Mouse (Mus musculus): ENCODE measurements around the gene Rasgef1a. TPM values are rescaled to one million over a fixed set of nuclear protein-coding genes. Genes with fewer than 3 reads are reported as not detected.

Rasgef1a gene
- polyA plus RNA-seq, 1 experiment from 2014 or later, result 1.5 TPM

DNA sequence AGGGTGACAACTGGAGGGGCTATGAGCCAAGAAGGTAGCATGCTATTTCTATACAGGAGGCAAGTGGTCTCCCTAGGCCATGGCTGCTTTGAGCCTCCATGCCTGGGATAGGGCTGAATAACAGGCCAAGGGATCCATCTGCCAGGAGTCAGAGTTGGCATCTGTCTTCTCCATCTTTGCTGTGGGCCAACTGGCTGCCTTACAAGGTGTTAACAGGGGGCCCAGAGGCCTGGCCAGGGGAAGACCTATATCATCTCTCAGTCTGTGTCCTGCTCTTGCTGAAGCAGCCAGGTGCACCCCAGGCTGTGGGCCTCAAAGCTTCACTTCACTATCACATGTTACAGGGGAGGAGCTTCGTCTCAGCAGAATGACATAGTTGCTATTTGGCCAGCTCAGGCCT lies 60.9 kb downstream of the Rasgef1a start:
- H3K9ac ChIP-seq (ENCODE audit: low read length), result no peak overlapping the region
- peaks cover 8% of the 10 kb centered on the region; the same call in 1 of the 2 replicates for H3K4me1 ChIP-seq (ENCODE audit: control insufficient read depth, insufficient read depth, low read length)
- H3K27me3 ChIP-seq (replicated peaks; ENCODE audit: control insufficient read depth, insufficient read depth, low read length), result peaks cover 7% of the 10 kb centered on the region; the same call in 1 of the 2 replicates
- H3K9me3 ChIP-seq (replicated peaks; ENCODE audit: control insufficient read depth, low read length), result no peaks in the 10 kb centered on the region
- 74% methylated on average over 1 of the region's 1 CpGs for WGBS
- DNase-seq (ENCODE audit: low spot score) (no peak), ATAC-seq (no peak)
- H3K4me3 ChIP-seq (ENCODE audit: low read depth, low read length), result no peak overlapping the region
- no peak overlapping the region for H3K27ac ChIP-seq (ENCODE audit: low read depth, low read length)
- H3K36me3 ChIP-seq (ENCODE audit: control insufficient read depth, insufficient read depth, low read length), result no peaks in the 10 kb centered on the region
- H3K4me2 ChIP-seq (ENCODE audit: low read length), result no peak overlapping the region

DNA sequence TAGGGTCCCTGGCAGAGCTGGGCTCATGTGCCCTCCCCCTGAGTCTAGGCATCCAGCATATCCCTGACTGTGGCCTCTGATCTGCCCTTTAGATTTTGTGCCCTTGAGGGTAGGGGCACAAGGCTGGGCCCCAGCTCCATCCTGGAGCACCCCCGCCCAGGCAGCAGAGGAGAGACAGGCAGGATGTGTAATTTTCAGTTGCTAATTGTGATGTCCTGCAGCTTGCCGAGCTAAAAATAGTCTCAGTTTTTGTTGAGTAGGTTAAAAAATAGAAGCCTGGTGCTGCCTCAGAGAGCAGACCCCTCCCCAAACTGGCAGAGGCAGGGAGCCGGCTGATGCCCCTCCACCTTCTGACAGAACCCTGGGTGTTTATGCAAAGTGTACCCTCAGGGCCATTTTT lies 62.9 kb downstream of the Rasgef1a start:
- Histone ChIP-seq H3K4me3 (ENCODE audit: low read depth, low read length) (no peak overlapping the region), H3K4me1 (ENCODE audit: control insufficient read depth, insufficient read depth, low read length) (peaks cover 8% of the 10 kb centered on the region; the same call in 1 of the 2 replicates), H3K9me3 (replicated peaks; ENCODE audit: control insufficient read depth, low read length) (no peaks in the 10 kb centered on the region), H3K36me3 (ENCODE audit: control insufficient read depth, insufficient read depth, low read length) (no peaks in the 10 kb centered on the region), H3K27ac (ENCODE audit: low read depth, low read length) (peak overlapping the region; percentile 34; the same call in 1 of the 2 replicates), H3K4me2 (ENCODE audit: low read length) (no peak overlapping the region), H3K27me3 (replicated peaks; ENCODE audit: control insufficient read depth, insufficient read depth, low read length) (no peaks in the 10 kb centered on the region), H3K9ac (ENCODE audit: low read length) (no peak overlapping the region)
- no peak for DNase-seq (ENCODE audit: low spot score)
- no peak for ATAC-seq
- WGBS, result 38% methylated on average over 3 of the region's 3 CpGs

DNA sequence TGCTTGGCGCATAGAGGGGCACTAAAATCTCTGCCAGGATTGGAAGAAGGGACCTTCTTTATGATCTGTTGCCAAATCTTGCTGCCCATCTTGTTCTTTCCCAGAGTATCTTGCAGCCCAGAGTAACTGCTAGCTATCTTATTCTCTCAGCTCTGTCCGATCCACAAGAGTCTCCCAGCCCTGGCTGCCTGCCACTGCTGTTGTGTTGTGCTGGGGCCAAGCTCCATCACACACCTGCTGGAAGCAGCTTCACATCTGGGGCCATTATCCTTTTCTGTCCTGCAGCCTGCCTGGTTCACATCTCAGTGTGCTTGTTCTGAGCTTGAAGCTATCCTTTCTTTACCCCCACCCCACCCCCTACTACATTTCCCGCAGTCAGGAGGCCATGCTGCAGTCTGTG lies 65.0 kb downstream of the Rasgef1a start:
- no peak overlapping the region for H3K4me3 ChIP-seq (ENCODE audit: low read depth, low read length)
- WGBS, result 69% methylated on average over 3 of the region's 3 CpGs
- DNase-seq (ENCODE audit: low spot score), result no peak
- no peak overlapping the region for H3K4me2 ChIP-seq (ENCODE audit: low read length)
- peaks cover under 1% of the 10 kb centered on the region; the same call in 1 of the 2 replicates for H3K4me1 ChIP-seq (ENCODE audit: control insufficient read depth, insufficient read depth, low read length)
- no peaks in the 10 kb centered on the region for H3K36me3 ChIP-seq (ENCODE audit: control insufficient read depth, insufficient read depth, low read length)
- no peak for ATAC-seq
- H3K9me3 ChIP-seq (replicated peaks; ENCODE audit: control insufficient read depth, low read length), result no peaks in the 10 kb centered on the region
- no peak overlapping the region for H3K9ac ChIP-seq (ENCODE audit: low read length)
- H3K27ac ChIP-seq (ENCODE audit: low read depth, low read length), result no peak overlapping the region
- no peaks in the 10 kb centered on the region for H3K27me3 ChIP-seq (replicated peaks; ENCODE audit: control insufficient read depth, insufficient read depth, low read length)

DNA sequence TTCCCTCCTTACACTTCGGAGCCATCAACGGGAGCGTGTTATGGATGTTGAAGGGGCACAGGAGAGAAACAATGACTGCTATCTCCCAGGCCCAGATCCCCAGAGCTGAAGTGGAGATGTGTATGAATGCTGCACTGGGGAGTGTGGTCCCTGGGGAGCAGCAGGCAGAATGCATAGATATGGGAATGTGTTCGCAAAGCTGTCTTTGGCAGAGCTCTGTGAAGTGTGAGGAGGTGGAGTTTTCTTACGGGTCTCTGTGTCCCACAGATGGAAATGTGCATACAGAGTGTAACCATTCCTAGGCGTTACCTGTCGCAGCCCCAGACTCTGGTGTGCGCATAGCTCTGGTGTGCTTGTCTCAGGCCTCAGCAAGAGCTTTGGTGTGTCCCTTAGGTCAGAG lies 65.5 kb downstream of the Rasgef1a start:
- ATAC-seq (no peak), DNase-seq (ENCODE audit: low spot score) (no peak)
- Histone ChIP-seq H3K4me1 (ENCODE audit: control insufficient read depth, insufficient read depth, low read length) (no peaks in the 10 kb centered on the region), H3K27ac (ENCODE audit: low read depth, low read length) (no peak overlapping the region), H3K27me3 (replicated peaks; ENCODE audit: control insufficient read depth, insufficient read depth, low read length) (no peaks in the 10 kb centered on the region), H3K9me3 (replicated peaks; ENCODE audit: control insufficient read depth, low read length) (no peaks in the 10 kb centered on the region), H3K36me3 (ENCODE audit: control insufficient read depth, insufficient read depth, low read length) (no peaks in the 10 kb centered on the region), H3K4me3 (ENCODE audit: low read depth, low read length) (no peak overlapping the region), H3K4me2 (ENCODE audit: low read length) (no peak overlapping the region), H3K9ac (ENCODE audit: low read length) (no peak overlapping the region)
- WGBS, result 81% methylated on average over 8 of the region's 8 CpGs

DNA sequence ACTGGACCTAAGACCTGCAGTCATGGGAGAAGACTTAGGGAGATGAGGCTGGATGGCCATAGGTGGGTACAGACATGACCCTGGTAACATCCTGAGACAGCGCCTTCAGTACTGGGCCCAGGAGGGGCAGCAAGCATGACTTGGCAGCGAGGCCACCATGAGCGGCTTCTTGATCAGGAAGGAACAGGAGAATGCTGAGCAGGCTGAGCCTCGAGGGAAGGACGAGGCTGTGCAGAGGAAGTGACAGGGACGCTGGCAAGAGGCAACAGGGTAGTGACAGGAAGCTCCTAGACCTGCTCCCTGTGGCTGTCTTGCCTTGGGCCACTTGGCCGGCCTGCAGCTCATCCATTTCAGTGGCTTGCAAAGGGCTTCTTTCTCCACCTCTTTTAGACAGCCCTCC lies 66.2 kb downstream of the Rasgef1a start:
- 82% methylated on average over 7 of the region's 7 CpGs for WGBS
- ATAC-seq (no peak), DNase-seq (ENCODE audit: low spot score) (no peak)
- no peak overlapping the region for H3K9ac ChIP-seq (ENCODE audit: low read length)
- no peaks in the 10 kb centered on the region for H3K27me3 ChIP-seq (replicated peaks; ENCODE audit: control insufficient read depth, insufficient read depth, low read length)
- H3K36me3 ChIP-seq (ENCODE audit: control insufficient read depth, insufficient read depth, low read length), result no peaks in the 10 kb centered on the region
- H3K4me1 ChIP-seq (ENCODE audit: control insufficient read depth, insufficient read depth, low read length), result no peaks in the 10 kb centered on the region
- no peak overlapping the region for H3K4me2 ChIP-seq (ENCODE audit: low read length)
- no peak overlapping the region for H3K27ac ChIP-seq (ENCODE audit: low read depth, low read length)
- no peak overlapping the region for H3K4me3 ChIP-seq (ENCODE audit: low read depth, low read length)
- no peaks in the 10 kb centered on the region for H3K9me3 ChIP-seq (replicated peaks; ENCODE audit: control insufficient read depth, low read length)

DNA sequence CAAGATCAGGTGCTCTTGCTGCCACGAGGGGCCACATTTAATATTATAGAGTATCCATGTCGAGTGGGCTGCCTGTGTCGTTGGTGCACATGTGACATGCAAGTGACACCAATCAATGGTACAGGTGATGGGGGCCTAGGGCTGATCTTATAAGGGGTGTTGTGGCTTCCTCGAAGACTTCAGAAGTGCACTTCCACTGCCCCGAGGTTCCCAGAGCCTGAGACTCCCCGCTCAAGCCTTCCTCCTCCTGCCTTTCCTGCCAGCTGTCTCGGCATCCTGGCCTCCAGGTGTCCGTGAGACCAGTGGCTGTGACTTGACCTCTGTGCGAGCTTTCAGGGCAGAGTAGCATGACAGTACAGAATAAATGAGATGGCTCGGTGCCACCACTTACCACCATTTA lies 67.5 kb downstream of the Rasgef1a start:
- Histone ChIP-seq H3K4me1 (ENCODE audit: control insufficient read depth, insufficient read depth, low read length) (no peaks in the 10 kb centered on the region), H3K4me3 (ENCODE audit: low read depth, low read length) (no peak overlapping the region), H3K27ac (ENCODE audit: low read depth, low read length) (no peak overlapping the region), H3K27me3 (replicated peaks; ENCODE audit: control insufficient read depth, insufficient read depth, low read length) (no peaks in the 10 kb centered on the region), H3K4me2 (ENCODE audit: low read length) (no peak overlapping the region), H3K9ac (ENCODE audit: low read length) (no peak overlapping the region), H3K9me3 (replicated peaks; ENCODE audit: control insufficient read depth, low read length) (no peaks in the 10 kb centered on the region), H3K36me3 (ENCODE audit: control insufficient read depth, insufficient read depth, low read length) (no peaks in the 10 kb centered on the region)
- ATAC-seq, result no peak
- WGBS, result 72% methylated on average over 10 of the region's 10 CpGs
- DNase-seq (ENCODE audit: low spot score), result no peak

DNA sequence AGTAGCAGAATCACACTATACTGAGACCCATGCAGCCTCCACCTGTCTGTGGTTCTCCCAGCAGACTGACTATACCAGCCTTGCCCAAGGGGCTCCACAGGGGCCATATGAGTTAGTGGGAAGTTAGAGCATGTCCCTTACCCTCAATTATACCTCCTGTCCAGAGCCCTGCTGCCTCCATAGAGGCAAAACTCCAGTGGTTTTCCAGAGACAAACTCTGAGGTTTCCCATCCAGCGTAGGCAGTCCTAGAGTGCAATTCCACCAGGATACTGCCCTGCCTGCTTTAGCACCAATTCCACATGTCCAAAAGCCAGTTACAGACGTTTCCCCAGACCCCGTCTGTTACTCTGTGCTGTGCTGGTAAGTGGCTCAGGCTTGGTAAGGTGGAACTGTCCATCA lies 68.1 kb downstream of the Rasgef1a start:
- Histone ChIP-seq H3K9me3 (replicated peaks; ENCODE audit: control insufficient read depth, low read length) (no peaks in the 10 kb centered on the region), H3K27me3 (replicated peaks; ENCODE audit: control insufficient read depth, insufficient read depth, low read length) (no peaks in the 10 kb centered on the region), H3K4me3 (ENCODE audit: low read depth, low read length) (no peak overlapping the region), H3K27ac (ENCODE audit: low read depth, low read length) (no peak overlapping the region), H3K36me3 (ENCODE audit: control insufficient read depth, insufficient read depth, low read length) (no peaks in the 10 kb centered on the region), H3K4me2 (ENCODE audit: low read length) (no peak overlapping the region), H3K4me1 (ENCODE audit: control insufficient read depth, insufficient read depth, low read length) (no peaks in the 10 kb centered on the region), H3K9ac (ENCODE audit: low read length) (no peak overlapping the region)
- ATAC-seq, result no peak
- WGBS, result 73% methylated on average over 3 of the region's 3 CpGs
- no peak for DNase-seq (ENCODE audit: low spot score)

DNA sequence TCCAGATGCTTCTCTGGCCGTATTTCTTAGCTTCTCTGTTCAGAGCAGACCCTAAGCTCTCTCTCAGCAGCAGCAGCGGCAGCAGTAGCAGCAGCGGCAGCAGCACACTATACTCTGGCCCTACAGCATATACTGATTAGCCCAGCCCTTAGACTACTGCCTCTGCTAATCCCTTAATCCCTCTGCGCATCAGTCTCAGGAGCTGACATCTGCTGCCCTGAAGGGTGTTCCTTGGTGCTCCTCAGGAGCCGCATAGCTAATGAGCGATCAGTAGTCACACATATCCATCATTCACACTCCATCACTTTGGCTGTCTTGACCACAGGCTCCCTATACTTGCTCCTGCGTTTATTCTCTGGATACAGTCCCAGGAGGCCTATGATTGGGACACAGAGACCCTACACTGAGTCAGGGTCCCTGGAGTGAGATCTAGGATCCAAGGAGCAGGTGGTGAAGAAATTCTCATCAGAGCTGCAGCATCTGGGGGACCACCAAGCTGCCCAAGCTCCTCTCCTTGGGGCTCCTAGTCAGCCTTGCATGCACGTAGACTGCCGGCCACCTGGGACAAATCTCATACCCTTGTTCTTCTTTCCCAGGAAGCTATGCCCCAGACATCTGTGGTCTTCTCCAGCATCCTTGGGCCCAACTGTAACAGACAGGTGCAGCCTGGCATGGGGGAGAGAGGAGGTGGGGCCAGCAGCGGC lies 68.7 kb downstream of the Rasgef1a start:
- ATAC-seq, result no peak
- no peak for DNase-seq (ENCODE audit: low spot score)

DNA sequence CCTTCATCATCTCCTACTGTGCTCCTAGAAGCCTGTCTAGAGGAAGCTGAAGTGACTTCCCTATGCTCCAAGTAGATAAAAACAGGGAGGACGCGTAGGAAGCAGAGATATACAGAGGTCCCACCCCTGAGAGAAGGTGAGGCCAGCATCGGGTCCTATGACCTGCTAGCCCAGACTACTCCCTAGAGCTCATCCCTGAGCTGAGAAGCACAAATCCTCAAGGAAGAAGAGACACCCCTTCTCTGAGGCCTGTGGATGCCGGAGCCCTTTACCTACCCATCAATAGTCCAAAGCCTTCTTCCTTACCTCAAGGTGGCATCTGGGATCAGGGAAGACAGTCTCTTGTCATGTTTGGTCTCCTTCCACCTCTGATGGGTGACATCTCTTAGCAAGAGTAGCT lies 69.5 kb downstream of the Rasgef1a start:
- ATAC-seq, result no peak
- WGBS, result 94% methylated on average over 4 of the region's 4 CpGs
- Histone ChIP-seq H3K36me3 (ENCODE audit: control insufficient read depth, insufficient read depth, low read length) (no peaks in the 10 kb centered on the region), H3K4me1 (ENCODE audit: control insufficient read depth, insufficient read depth, low read length) (no peaks in the 10 kb centered on the region), H3K4me3 (ENCODE audit: low read depth, low read length) (no peak overlapping the region), H3K27me3 (replicated peaks; ENCODE audit: control insufficient read depth, insufficient read depth, low read length) (no peaks in the 10 kb centered on the region), H3K27ac (ENCODE audit: low read depth, low read length) (no peak overlapping the region), H3K4me2 (ENCODE audit: low read length) (no peak overlapping the region), H3K9ac (ENCODE audit: low read length) (no peak overlapping the region), H3K9me3 (replicated peaks; ENCODE audit: control insufficient read depth, low read length) (no peaks in the 10 kb centered on the region)
- no peak for DNase-seq (ENCODE audit: low spot score)

More for the DNA sequence above, 68.7 kb downstream of the Rasgef1a start:
- Histone ChIP-seq H3K4me2 (ENCODE audit: low read length) (no peak overlapping the region), H3K27me3 (replicated peaks; ENCODE audit: control insufficient read depth, insufficient read depth, low read length) (no peaks in the 10 kb centered on the region), H3K4me1 (ENCODE audit: control insufficient read depth, insufficient read depth, low read length) (no peaks in the 10 kb centered on the region), H3K36me3 (ENCODE audit: control insufficient read depth, insufficient read depth, low read length) (no peaks in the 10 kb centered on the region), H3K27ac (ENCODE audit: low read depth, low read length) (no peak overlapping the region), H3K4me3 (ENCODE audit: low read depth, low read length) (no peak overlapping the region), H3K9me3 (replicated peaks; ENCODE audit: control insufficient read depth, low read length) (no peaks in the 10 kb centered on the region), H3K9ac (ENCODE audit: low read length) (no peak overlapping the region)
- 53% methylated on average over 10 of the region's 10 CpGs for WGBS

Measured in forebrain, embryonic 14.5 days (tissue).